Mouse (Mus musculus): ENCODE results near the gene Psmf1. TPM values are rescaled to one million over a fixed set of nuclear protein-coding genes. Genes with fewer than 3 reads are reported as not detected.
A peak's percentile ranks its signal among the peaks of the same experiment; 100 is the strongest.

Gene Psmf1
- total RNA-seq, 2 experiments from 2014 or later: 31.6 to 33.5 TPM

DNA sequence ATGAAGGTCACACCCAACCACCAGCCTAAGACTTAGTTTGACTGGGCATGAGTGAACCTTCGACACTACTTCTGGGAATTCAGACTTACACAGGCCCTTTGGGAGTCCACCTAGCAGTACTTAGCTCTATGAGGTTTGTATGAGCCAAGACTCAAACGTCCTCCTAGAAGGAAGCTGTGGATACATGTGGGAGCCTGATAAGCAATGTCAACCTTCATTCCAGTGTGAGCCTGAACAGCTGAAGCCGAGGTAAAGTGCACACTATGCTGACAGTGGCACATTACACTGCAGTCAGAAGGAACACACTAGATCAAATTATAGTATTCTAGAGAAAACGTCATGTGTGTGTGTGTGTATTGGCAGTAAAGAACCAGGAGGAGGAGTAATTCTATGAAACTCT lies 5.5 kb downstream of the Psmf1 start:
- intact Hi-C loops (cut with DNase I): no loop called here

GRCm38 (mm10) chr2:151735422-151735821 lies 8.6 kb downstream of the Psmf1 start:
- intact Hi-C loops (cut with DNase I): no loop called here
- DNase-seq: no peak

More for the DNA sequence above, 5.5 kb downstream of the Psmf1 start:
- no peak for DNase-seq

GRCm38 (mm10) chr2:151733151-151733865 lies 10.7 kb downstream of the Psmf1 start:
- no peak for DNase-seq
- intact Hi-C loops (cut with DNase I): no loop called here

DNA sequence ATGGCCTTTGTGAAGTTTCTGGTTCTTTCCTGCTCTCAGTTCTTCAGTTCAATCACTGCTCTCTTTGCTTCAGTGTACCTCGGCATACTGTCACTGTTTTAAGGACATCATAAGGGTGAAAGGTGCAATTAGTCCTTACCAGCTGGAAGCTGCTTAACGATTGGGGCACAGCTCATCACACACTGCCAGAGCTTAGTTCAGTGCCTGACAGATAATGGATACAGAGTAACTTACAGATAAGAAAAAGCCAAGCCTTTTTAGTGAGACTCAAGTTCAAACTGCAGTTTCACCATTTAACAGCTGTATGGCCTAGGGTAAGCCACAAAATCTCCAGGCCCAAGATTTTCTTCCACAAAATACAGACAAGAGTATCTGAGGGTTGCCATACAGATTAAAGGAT lies 19.9 kb downstream of the Psmf1 start:
- intact Hi-C loops (cut with DNase I): no loop called here
- no peak for DNase-seq

DNA sequence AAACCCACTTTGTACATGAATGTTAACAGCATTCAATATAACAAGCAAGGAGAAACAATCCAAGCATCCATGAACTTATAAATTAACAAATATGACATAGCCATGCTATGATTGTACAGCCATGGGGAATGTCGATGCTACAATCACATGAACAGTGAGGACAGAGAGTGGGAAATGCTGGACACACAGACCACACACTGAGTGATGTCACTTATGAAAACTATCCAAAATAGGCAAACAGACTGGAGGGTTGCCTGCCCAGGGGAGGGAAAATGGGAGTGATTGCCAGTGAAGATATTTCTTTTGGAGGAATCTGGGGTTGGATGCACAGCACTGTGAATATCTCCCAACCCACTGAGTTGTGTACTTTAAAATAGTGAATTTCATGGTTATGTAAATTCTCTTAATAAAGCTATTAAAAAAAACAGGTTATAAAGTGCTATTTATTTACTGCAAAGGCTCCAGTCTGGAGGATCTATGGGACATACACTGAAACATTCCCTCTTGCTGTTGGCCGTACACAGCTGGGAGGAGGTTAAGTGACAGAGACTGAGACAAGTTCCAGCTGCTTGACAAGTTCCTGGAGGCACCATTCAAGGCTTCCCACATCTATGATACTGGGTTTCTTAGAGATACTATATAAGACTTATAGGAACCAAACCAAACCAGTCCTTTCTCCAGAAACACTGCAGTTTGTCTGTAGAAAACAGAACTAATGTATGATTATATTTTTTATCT lies 27.5 kb downstream of the Psmf1 start:
- DNase-seq: peak; percentile 14 to 19
- intact Hi-C loops (cut with DNase I): no loop called here

- intact Hi-C loops (cut with DNase I): no loop called here
- no peak for DNase-seq
Measured at GRCm38 (mm10) chr2:151715526-151715925, 28.5 kb downstream of the Psmf1 start.

- peak; percentile 16 to 51 for DNase-seq
Measured at GRCm38 (mm10) chr2:151712647-151713046, 31.3 kb downstream of the Psmf1 start.

GRCm38 (mm10) chr2:151702851-151703190 lies 41.2 kb downstream of the Psmf1 start:
- intact Hi-C loops (cut with DNase I): no loop called here

More at GRCm38 (mm10) chr2:151712647-151713046, 31.3 kb downstream of the Psmf1 start:
- intact Hi-C loops (cut with DNase I): no loop called here

DNA sequence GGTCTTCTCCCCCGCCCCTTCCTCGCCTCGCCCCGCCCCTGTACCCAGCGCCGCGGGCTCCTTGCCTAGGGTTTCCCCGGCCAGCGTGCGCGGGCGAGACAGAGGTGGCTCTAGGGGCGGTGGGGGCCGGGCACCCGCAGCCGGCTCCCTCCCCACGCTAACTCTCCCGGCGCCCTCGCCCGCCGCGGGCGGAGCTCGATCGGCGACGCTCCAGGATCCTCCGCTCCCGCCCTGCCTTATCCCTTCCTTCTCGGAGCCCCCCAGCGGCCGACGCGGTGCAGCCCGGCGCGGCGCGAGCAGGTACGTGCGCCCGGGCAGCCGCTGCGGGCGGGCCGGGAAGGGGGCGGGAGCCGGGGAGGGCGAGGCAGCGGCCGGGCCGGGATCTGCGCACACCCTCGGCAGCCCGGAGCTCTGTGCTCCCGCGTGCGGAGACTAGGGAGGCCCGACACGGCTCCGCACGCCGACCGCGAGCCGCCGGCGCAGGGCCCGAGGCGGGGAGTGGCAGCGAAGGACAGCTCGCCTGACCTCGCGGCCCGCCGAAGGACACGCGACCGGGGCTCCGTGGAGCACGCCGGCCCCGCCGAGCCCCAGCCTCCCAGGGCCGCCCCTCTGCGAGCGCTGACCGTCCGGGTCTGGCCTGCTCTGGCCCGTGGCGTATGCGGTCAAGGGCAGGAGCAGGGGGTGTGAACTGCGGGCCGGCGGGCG lies 41.7 kb downstream of the Psmf1 start:
- intact Hi-C loops (cut with DNase I): no loop called here
- DNase-seq: peak; percentile 47 to 49

More at GRCm38 (mm10) chr2:151702851-151703190, 41.2 kb downstream of the Psmf1 start:
- DNase-seq: peak in 1 of 2 experiments; percentile 24

DNA sequence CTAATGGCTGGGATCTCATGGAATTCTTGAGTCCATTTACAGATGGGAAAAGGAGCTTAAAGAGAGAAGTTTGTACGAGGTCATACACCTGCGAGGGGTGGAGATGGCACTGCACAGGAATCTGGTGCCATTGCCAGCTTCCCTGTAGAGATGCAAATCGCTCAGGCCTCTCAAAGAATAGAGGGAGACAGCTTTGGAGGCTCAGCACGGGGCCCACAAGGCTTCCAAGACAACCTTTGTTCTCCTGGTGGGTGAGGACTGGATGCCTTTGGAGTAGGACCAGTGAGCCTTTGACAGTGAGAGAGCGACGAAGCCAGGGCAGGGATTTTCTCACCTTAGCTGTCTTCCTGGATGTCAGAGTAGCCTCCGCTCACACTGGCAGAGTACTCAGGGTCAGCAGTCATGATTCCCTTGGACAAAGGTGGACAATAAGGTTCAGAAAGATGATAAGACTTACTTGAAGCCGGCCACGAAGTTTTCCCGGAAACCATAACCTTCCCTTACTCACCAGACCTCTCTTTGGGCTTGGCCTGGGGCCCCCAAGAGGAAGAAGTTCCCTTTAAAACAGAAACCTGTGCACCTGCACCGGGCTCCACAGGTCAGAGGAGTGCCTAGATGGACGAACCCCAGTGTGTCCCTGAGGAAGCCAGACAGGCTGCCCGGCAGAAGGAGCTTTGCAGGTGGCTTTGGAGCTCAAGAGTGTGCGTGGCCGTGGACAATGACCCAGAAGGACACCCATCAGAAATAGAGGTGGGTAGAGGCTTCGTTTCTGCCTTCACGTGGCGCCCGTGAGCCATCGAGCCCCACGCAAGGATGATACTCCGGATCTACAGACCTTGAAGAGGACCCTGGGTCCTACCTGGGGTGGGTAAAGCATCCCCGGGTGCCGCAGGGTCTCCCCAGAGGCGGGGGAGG lies 42.5 kb downstream of the Psmf1 start, which contains the start of gene Tmem74b:
TSS of gene Tmem74b (plus strand) at position 778 of the 915 bp plus-strand sequence.
- intact Hi-C loops (cut with DNase I): no loop called here
- DNase-seq: no peak

DNA sequence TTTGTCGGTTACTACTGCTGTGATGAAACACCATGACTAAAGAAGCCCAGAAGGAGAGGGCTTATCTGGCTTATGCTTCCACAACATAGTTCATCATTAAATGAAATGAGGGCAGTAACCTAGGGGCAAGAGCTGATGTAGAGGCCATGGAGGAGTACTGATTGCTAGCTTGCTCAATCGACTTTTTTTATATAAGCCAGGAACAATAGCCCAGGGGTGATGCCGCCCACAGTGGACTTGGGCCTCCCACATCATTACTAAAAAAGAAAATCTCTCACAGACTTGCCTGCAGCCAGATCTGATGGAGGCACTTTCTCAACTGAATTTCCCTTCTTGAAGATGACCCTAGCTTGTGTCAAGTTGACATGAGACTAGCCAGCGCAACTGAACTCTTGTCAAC lies 61.0 kb downstream of the Psmf1 start:
- intact Hi-C loops (cut with DNase I): loop anchor here (5.0 kb wide), 2 partner anchors 171 to 191 kb away; partner anchors contain the start of gene Nsfl1c
- DNase-seq: no peak

- intact Hi-C loops (cut with DNase I): loop anchor here (5.0 kb wide), 2 partner anchors 170 to 190 kb away; partner anchors contain the start of gene Nsfl1c
- DNase-seq: peak; percentile 16 to 18
Measured at GRCm38 (mm10) chr2:151682357-151682756, 61.6 kb downstream of the Psmf1 start.

- DNase-seq: no peak
- intact Hi-C loops (cut with DNase I): loop anchor here (5.0 kb wide), 1 partner anchor 99 kb away; no protein-coding TSS in a partner anchor
Measured at GRCm38 (mm10) chr2:151676234-151676633, 67.8 kb downstream of the Psmf1 start.

- no peak for DNase-seq
- intact Hi-C loops (cut with DNase I): no loop called here
Measured at GRCm38 (mm10) chr2:151670968-151671329, 73.0 kb downstream of the Psmf1 start.

DNA sequence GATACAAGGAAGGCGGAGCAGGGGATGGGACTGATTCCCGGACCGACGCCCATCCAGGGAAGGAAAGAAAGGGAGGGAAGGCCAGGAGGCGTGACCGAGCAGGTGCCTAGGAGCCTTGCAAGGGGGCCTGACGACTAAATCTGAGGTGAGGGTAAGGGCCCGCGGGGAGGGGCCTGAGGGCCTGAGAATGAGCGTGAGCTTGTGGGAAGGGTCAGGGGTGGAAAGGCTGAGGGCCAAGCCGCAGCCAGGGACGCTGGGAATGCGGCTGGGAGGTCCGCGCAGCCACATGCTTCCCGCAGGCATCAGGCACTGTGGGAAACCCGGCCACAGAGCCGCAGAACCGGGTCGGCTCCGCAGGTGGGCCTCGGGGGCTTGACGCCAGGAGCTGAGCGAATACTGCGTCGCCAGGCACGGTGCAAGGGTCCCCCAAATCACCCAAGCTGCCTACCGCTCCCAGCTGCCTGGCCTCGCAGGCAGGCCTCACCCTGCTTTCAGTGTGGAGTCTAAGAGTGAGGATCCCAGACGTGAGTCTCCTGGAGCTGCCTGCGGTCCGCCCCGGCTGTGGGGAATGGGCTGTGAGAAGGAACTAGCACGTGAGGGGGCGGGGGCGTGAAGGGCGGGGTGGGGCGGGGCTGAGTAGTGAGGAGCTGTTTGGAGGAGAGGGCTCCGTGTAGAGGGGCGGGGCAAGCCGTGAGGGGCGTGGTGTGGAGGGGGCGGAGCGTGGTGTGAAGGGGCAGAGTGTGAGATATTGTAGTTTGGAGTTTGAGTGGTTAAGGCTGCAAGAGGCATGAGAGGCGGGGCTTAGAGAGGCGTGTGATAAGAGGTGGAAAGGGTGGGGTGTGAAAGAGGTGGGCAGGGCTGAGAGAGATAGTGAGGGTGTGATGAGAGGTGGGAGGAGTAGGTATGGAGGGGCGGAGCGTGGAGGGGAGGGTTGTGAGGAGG lies 73.7 kb downstream of the Psmf1 start:
- intact Hi-C loops (cut with DNase I): no loop called here

DNA sequence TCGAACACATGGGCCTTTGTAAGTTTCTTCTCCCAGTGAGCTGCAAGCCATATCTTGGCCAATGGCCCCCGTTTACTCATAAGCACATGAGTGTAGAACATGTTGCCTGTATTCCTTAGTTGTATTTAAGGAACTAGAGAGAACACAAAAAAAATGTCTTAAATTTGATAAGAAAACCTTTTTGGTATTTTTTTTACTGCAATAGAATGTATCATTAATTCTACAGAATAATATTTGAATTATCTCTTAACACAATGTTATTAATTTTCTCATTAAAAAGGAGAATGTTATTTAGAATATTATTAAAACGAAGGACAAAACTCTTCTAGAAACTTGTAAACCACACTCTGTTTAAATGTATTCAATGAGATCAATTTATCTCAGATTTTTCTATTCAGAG lies 75.6 kb downstream of the Psmf1 start, which contains the start of gene Rad21l:
TSS of gene Rad21l (minus strand) at position 101 of the 400 bp plus-strand sequence.
- intact Hi-C loops (cut with DNase I): no loop called here
- DNase-seq: no peak

More for the DNA sequence above, 73.7 kb downstream of the Psmf1 start:
- DNase-seq: no peak
